Mouse (Mus musculus) T-helper 1 cell (primary cell): Measurements from ENCODE around the gene Clmn.

Source experiments
- in situ Hi-C: fragments of 300-600 bp; cut with MboI, MseI; formaldehyde crosslinking; loops from one replicate; pipeline ENCODE4 v1.15.1; 2025; ENCODE audit warnings: high pct_unique_total_duplicates

The Clmn gene

GRCm38 (mm10) chr12:104716409-104716808 lies 148.5 kb downstream of the Clmn start:
- in situ Hi-C loops: loop anchor here (25.0 kb wide), 2 partner anchors 921 to 1904 kb away; no protein-coding TSS in a partner anchor

- in situ Hi-C loops: loop anchor here (25.0 kb wide), 2 partner anchors 922 to 1903 kb away; no protein-coding TSS in a partner anchor
These were observed 149.4 kb downstream of the Clmn start for GRCm38 (mm10) chr12:104715453-104715852.
